Comparison of ENCODE assay signal across 29 mouse cellular contexts in genomic region chr12:72996646-72997045, GRCm38 (mm10). TPM values are rescaled to one million over a fixed set of nuclear protein-coding genes. Genes with fewer than 3 reads are reported as not detected.
A peak's percentile ranks its signal among the peaks of the same experiment; 100 is the strongest.
DNase-seq lines count a peak whose midpoint lies in the region; ATAC-seq and TF ChIP-seq lines count a peak whose summit lies in the region.
"Had no signal": no experiment of that assay in that cellular context is flagged by ENCODE, and none has a peak within 500 bp of the region (broad histone marks: within the 10 kb centered on the region; RNA-seq: fewer than 3 reads in every experiment).

No protein-coding gene starts in this region.

- H3K4me2 ChIP-seq in forebrain, embryonic 12.5 days, result no peak overlapping the region
- H3K4me2 ChIP-seq: embryonic facial prominence, embryonic 12.5 days; embryonic facial prominence, embryonic 15.5 days; forebrain, embryonic 15.5 days; hindbrain, embryonic 14.5 days had no signal

- no peaks in the 10 kb centered on the region for H3K9me3 ChIP-seq in forebrain, embryonic 12.5 days
- H3K9me3 ChIP-seq: embryonic facial prominence, embryonic 12.5 days; embryonic facial prominence, embryonic 15.5 days; forebrain, embryonic 15.5 days had no signal

- no peaks in the 10 kb centered on the region; the same call in 1 of the 2 replicates for H3K27me3 ChIP-seq in cerebellum, adult 2 months (ENCODE audit: control insufficient read depth, insufficient read depth, low read length)
- H3K27me3 ChIP-seq in heart, adult 2 months (ENCODE audit: control insufficient read depth, insufficient read depth, low read length), result no peaks in the 10 kb centered on the region; the same call in 1 of the 2 replicates
- H3K27me3 ChIP-seq in forebrain, embryonic 12.5 days, result 0 out of 2 replicates have a peak, but pooled peaks cover under 1% of the 10 kb centered on the region
- H3K27me3 ChIP-seq: embryonic facial prominence, embryonic 12.5 days; embryonic facial prominence, embryonic 15.5 days; forebrain, embryonic 15.5 days; Patski had no signal

- H3K36me3 ChIP-seq in heart, adult 2 months (ENCODE audit: control insufficient read depth, insufficient read depth, low read length), result no peaks in the 10 kb centered on the region
- no peaks in the 10 kb centered on the region for H3K36me3 ChIP-seq in forebrain, embryonic 12.5 days (replicated peaks)
- H3K36me3 ChIP-seq: embryonic facial prominence, embryonic 12.5 days; embryonic facial prominence, embryonic 15.5 days; forebrain, embryonic 15.5 days had no signal

- no peak for TF ChIP-seq POLR2A in cerebellum, adult 2 months (IDR thresholded peaks at IDR 0.05; ENCODE audit: borderline replicate concordance, insufficient read depth, low read length)
- no peak for TF ChIP-seq POLR2A in heart, adult 2 months (IDR thresholded peaks at IDR 0.05; ENCODE audit: insufficient read depth, low read depth, low read length)

- 43% methylated on average over 3 of the region's 3 CpGs for WGBS in cerebellum, adult 2 months
- WGBS in heart, adult 2 months, result 71% methylated on average over 3 of the region's 3 CpGs
- 97% methylated on average over 3 of the region's 3 CpGs for WGBS in forebrain, embryonic 12.5 days

- 0 out of 2 replicates have a peak, but pooled peaks have one; percentile 44 for TF ChIP-seq EP300 in heart, adult 2 months (IDR thresholded peaks at IDR 0.05; ENCODE audit: insufficient read depth, low read depth, low read length)

- DNase-seq in cerebellum, postnatal 14 days, result peak; percentile 45 to 53
- no peak for DNase-seq in cerebellum, adult 2 months
- peak; percentile 22 to 29 for DNase-seq in heart, adult 2 months
- no peak for DNase-seq in heart, adult 8-10 months (ENCODE audit: low spot score)
- peak; percentile 31 for DNase-seq in 3134 (ENCODE audit: extremely low read depth, insufficient read length, low spot score)
- peak; percentile 40 for DNase-seq in Muller cell, postnatal 12 days (ENCODE audit: inconsistent ontology term)
- DNase-seq: adrenal gland, postnatal 10 days; adrenal gland, postnatal 36 days; cerebellum, adult 18-20 months; gastrocnemius, postnatal 25 days; heart, postnatal 36 days; kidney, adult 2 months had no signal

- intact Hi-C loops in heart, adult 2 months (cut with DNase I), result no loop called here

- H3K79me2 ChIP-seq in heart, adult 2 months (replicated peaks; ENCODE audit: control insufficient read depth, insufficient read depth, low read length), result no peaks in the 10 kb centered on the region

- ATAC-seq in forebrain, embryonic 12.5 days (ENCODE audit: low FRiP score), result no peak
- ATAC-seq: forebrain, embryonic 15.5 days; hindbrain, postnatal 0 days; inflammation-experienced regulatory T-cells, adult 6 months; intestine, postnatal 0 days; Patski had no signal

- no peaks in the 10 kb centered on the region for H3K4me1 ChIP-seq in cerebellum, adult 2 months (ENCODE audit: control insufficient read depth, insufficient read depth, low read length)
- no peaks in the 10 kb centered on the region for H3K4me1 ChIP-seq in heart, adult 2 months (ENCODE audit: control insufficient read depth, insufficient read depth, low read length)
- no peaks in the 10 kb centered on the region for H3K4me1 ChIP-seq in forebrain, embryonic 12.5 days
- H3K4me1 ChIP-seq: embryonic facial prominence, embryonic 12.5 days; embryonic facial prominence, embryonic 15.5 days; forebrain, embryonic 15.5 days had no signal

- H3K9ac ChIP-seq in heart, adult 2 months (ENCODE audit: low read depth, low read length), result no peak overlapping the region
- H3K9ac ChIP-seq in forebrain, embryonic 12.5 days, result no peak overlapping the region
- H3K9ac ChIP-seq: embryonic facial prominence, embryonic 12.5 days; embryonic facial prominence, embryonic 15.5 days; forebrain, embryonic 15.5 days; hindbrain, embryonic 14.5 days had no signal

- no peak overlapping the region for H3K27ac ChIP-seq in cerebellum, adult 2 months (ENCODE audit: insufficient read depth, low read length)
- no peak overlapping the region for H3K27ac ChIP-seq in heart, adult 2 months
- no peak overlapping the region for H3K27ac ChIP-seq in forebrain, embryonic 12.5 days
- H3K27ac ChIP-seq: embryonic facial prominence, embryonic 12.5 days; embryonic facial prominence, embryonic 15.5 days; forebrain, embryonic 15.5 days; hindbrain, embryonic 14.5 days; hindbrain, postnatal 0 days had no signal

- no peak for TF ChIP-seq CTCF in cerebellum, adult 2 months (IDR thresholded peaks at IDR 0.05; ENCODE audit: borderline replicate concordance, insufficient read depth, low read depth, low read length)
- no peak for TF ChIP-seq CTCF in heart, adult 2 months (IDR thresholded peaks at IDR 0.05)

- H3K4me3 ChIP-seq in cerebellum, adult 2 months (replicated peaks; ENCODE audit: insufficient read depth, low read depth, low read length), result no peak overlapping the region
- no peak overlapping the region for H3K4me3 ChIP-seq in heart, adult 2 months
- no peak overlapping the region for H3K4me3 ChIP-seq in forebrain, embryonic 12.5 days (replicated peaks)
- H3K4me3 ChIP-seq: embryonic facial prominence, embryonic 12.5 days; embryonic facial prominence, embryonic 15.5 days; forebrain, embryonic 15.5 days had no signal

RNA-seq across cellular contexts. Expression of gene 4930447C04Rik, which starts 56.1 kb away (rescaled TPM):
- 6.1 and 9.1 TPM in 2 replicates for polyA plus RNA-seq in cerebellum, adult 2 months (2012; rRNA removed)
- total RNA-seq in heart, adult 2 months (2021), result under 1 TPM; 0.30 to 0.47 TPM
- 0.23 TPM in 1 of 2 replicates, not detected in the other for polyA plus RNA-seq in heart, adult 2 months (2012; rRNA removed)
- total RNA-seq in heart, adult 8-10 months (2022), result 1 to 10 TPM in 1 of 4 experiments, under 1 TPM in 3; 0.52 to 1.4 (median 0.74) TPM
- polyA plus RNA-seq in forebrain, embryonic 12.5 days (2016; fragmentation: Nextera tagmentation; extraction: Ambion mirVana), result 2.3 and 3.2 TPM in 2 replicates
- polyA plus RNA-seq: inflammation-experienced regulatory T-cells, adult 6 months; kidney, adult 2 months; Patski had no signal

RNA-seq across cellular contexts. Expression of gene Six6, which starts 57.0 kb away (rescaled TPM):
- polyA plus RNA-seq in cerebellum, adult 2 months (2012; rRNA removed), result not detected in 2 replicates
- total RNA-seq in heart, adult 2 months (2021), result not detected
- polyA plus RNA-seq in heart, adult 2 months (2012; rRNA removed), result not detected in 2 replicates
- total RNA-seq in heart, adult 8-10 months (2022), result not detected
- 0.26 and 1.6 TPM in 2 replicates for polyA plus RNA-seq in forebrain, embryonic 12.5 days (2016; fragmentation: Nextera tagmentation; extraction: Ambion mirVana)
- total RNA-seq: adrenal gland, adult 18-20 months; adrenal gland, postnatal 10 days; adrenal gland, postnatal 36 days; common myeloid progenitor, adult 5-6 weeks; ES-E14; gastrocnemius, adult 8-10 months; gastrocnemius, postnatal 25 days; heart, postnatal 36 days; hindbrain, postnatal 0 days had no signal
- polyA plus RNA-seq: gonadal fat pad, adult 2 months; heart, embryonic 14.5 days; heart, postnatal 0 days; hindbrain, embryonic 14.5 days; hindbrain, postnatal 0 days; inflammation-experienced regulatory T-cells, adult 6 months; intestine, postnatal 0 days; kidney, adult 2 months; kidney, embryonic 14.5 days; Patski had no signal

RNA-seq across cellular contexts. Expression of gene Six1, which starts 57.0 kb away (rescaled TPM):
- 0.10 and 0.27 TPM in 2 replicates for polyA plus RNA-seq in cerebellum, adult 2 months (2012; rRNA removed)
- total RNA-seq in heart, adult 2 months (2021), result 1 to 10 TPM; 1.2 to 1.4 TPM
- 0.90 and 0.94 TPM in 2 replicates for polyA plus RNA-seq in heart, adult 2 months (2012; rRNA removed)
- total RNA-seq in heart, adult 8-10 months (2022), result 1 to 10 TPM; 1.6 to 3.6 (median 2.9) TPM
- 8.5 and 11.0 TPM in 2 replicates for polyA plus RNA-seq in forebrain, embryonic 12.5 days (2016; fragmentation: Nextera tagmentation; extraction: Ambion mirVana)
- polyA plus RNA-seq: inflammation-experienced regulatory T-cells, adult 6 months; intestine, postnatal 0 days had no signal

Comparison
In these comparisons a context has a peak if more than half of its experiments do, and no peak if none do; other contexts are left out.
1. DNase-seq: peak in cerebellum, postnatal 14 days (2 of 2), heart, adult 2 months (2 of 2), 3134 (single experiment) and Muller cell, postnatal 12 days (single experiment); none in cerebellum, adult 2 months (0 of 2) and heart, adult 8-10 months (single experiment).